Mouse (Mus musculus) kidney, embryonic 15.5 days (tissue): ENCODE data around the gene Gpr68. TPM values are rescaled to one million over a fixed set of nuclear protein-coding genes. Genes with fewer than 3 reads are reported as not detected.

Experiments
- ATAC-seq: fragments of 200-750 bp; cut with Nextera tagmentation; replicated peaks from 2 replicates; pipeline ENCODE4 v1.8.0; 2017; ENCODE audit warnings: moderate TSS enrichment; ENCODE audit not compliant: low FRiP score
- H3K27ac ChIP-seq: fragments of 300-500 bp; sonication (generic); 2 replicates; pipeline ENCODE4 v1.5.1; 2015; ENCODE audit warnings: mild to moderate bottlenecking, inconsistent platforms
- H3K27me3 ChIP-seq: fragments of 300-500 bp; sonication (generic); 2 replicates; pipeline ENCODE4 v1.6.1; 2015; ENCODE audit warnings: inconsistent platforms
- H3K36me3 ChIP-seq: fragments of 300-500 bp; sonication (generic); 2 replicates; pipeline ENCODE4 v1.6.1; 2015; ENCODE audit warnings: inconsistent platforms
- H3K4me1 ChIP-seq: fragments of 300-500 bp; sonication (generic); 2 replicates; pipeline ENCODE4 v1.6.1; 2015; ENCODE audit warnings: inconsistent platforms
- H3K4me2 ChIP-seq: fragments of 300-500 bp; sonication (generic); 2 replicates; pipeline ENCODE4 v1.6.1; 2015; ENCODE audit warnings: moderate library complexity, mild to moderate bottlenecking, inconsistent platforms
- H3K4me3 ChIP-seq: fragments of 300-500 bp; sonication (generic); replicated peaks from 2 replicates; pipeline ENCODE4 v1.5.1; 2015; ENCODE audit warnings: mild to moderate bottlenecking, inconsistent platforms
- H3K9ac ChIP-seq: fragments of 300-500 bp; sonication (generic); 2 replicates; pipeline ENCODE4 v1.6.1; 2015; ENCODE audit warnings: mild to moderate bottlenecking, inconsistent platforms
- H3K9me3 ChIP-seq: fragments of 300-500 bp; sonication (generic); replicated peaks from 2 replicates; pipeline ENCODE4 v1.6.1; 2016; ENCODE audit warnings: inconsistent platforms
- WGBS: fragments of 180-500 bp; shearing (Covaris S2); methylation state at CpG from one replicate; pipeline ENCODE4 v1.1.7; 2015; ENCODE audit warnings: mixed read lengths; 5-methylcytosine and 5-hydroxymethylcytosine counted together
- polyA plus RNA-seq: library from polyadenylated mRNA; unstranded; fragments of >200 nt; fragmentation: Nextera tagmentation; extraction: Ambion mirVana; gene quantifications from 2 replicates; pipeline ENCODE4 v1.2.1, GENCODE M21; 2015

Gene Gpr68
- 0.51 and 0.53 TPM in 2 replicates for polyA plus RNA-seq

DNA sequence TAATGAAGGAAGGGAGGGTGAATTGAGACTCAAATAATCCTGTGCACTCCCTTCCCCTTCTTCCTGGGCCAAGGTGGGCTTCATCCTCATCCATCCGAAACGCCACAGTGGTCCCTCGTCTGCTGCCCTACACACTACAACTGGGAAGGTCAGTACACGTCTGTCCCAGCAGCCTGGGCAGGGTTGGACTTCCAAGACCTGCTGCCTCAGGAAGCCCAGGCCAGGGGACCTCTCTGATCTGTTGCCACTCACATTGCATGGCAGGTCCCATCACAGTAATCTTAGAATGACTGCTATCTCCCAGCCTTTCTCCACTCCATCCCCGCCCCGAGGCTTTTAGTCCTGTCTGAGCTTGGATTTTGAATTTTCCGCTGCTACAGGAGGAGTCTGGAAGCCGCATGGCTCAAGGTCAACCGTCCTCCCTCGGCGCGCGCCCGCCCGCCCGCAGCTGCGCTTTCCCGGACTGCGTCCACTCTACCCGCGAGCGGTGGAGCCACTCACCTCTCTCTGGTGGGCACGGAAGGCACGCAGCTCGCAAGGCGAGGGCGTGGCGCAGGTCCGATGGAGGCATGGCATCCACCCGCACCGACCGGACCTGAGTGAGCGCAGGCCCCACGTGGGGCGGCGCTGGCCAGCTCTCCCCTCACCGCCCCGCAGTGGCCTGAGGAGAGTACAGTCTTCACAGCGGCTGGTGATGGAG lies at the start of gene Gpr68:
Gene Gpr68, minus strand, starts transcription at position 601 of the 700 bp plus-strand sequence.
- peaks cover 11% of the 10 kb centered on the region for H3K4me1 ChIP-seq
- peaks cover 9% of the 10 kb centered on the region for H3K36me3 ChIP-seq
- peak within 1 kb of the TSS; percentile 59 for H3K9ac ChIP-seq
- H3K27me3 ChIP-seq: peaks cover 21% of the 10 kb centered on the region
- H3K4me2 ChIP-seq: peak within 1 kb of the TSS; percentile 93
- 5% methylated on average over 39 of the region's 39 CpGs for WGBS
- peak; percentile 86 for ATAC-seq
- peak within 1 kb of the TSS; percentile 53 for H3K4me3 ChIP-seq
- H3K9me3 ChIP-seq: no peaks in the 10 kb centered on the region
- no peak within 1 kb of the TSS for H3K27ac ChIP-seq

- Histone ChIP-seq H3K4me2 (no peak overlapping the region), H3K4me1 (peaks cover 51% of the 10 kb centered on the region), H3K36me3 (peaks cover 12% of the 10 kb centered on the region), H3K4me3 (no peak overlapping the region), H3K27me3 (no peaks in the 10 kb centered on the region), H3K9me3 (no peaks in the 10 kb centered on the region), H3K27ac (no peak overlapping the region), H3K9ac (no peak overlapping the region)
- no peak for ATAC-seq
- WGBS: 73% methylated on average over 3 of the region's 3 CpGs
Observed at GRCm38 (mm10) chr12:100957257-100957656, 49.3 kb upstream of the Gpr68 start.

- peaks cover 13% of the 10 kb centered on the region for H3K36me3 ChIP-seq
- H3K9ac ChIP-seq: no peak overlapping the region
- 45% methylated on average over 4 of the region's 4 CpGs for WGBS
- ATAC-seq: no peak
- peak overlapping the region; percentile 3; the same call in 1 of the 2 replicates for H3K27ac ChIP-seq
- H3K4me2 ChIP-seq: no peak overlapping the region
- H3K4me3 ChIP-seq: no peak overlapping the region
- no peaks in the 10 kb centered on the region for H3K9me3 ChIP-seq
- peaks cover 53% of the 10 kb centered on the region for H3K4me1 ChIP-seq
- H3K27me3 ChIP-seq: no peaks in the 10 kb centered on the region
Observed at GRCm38 (mm10) chr12:100956825-100957224, 48.8 kb upstream of the Gpr68 start.

- Histone ChIP-seq H3K4me2 (no peak overlapping the region), H3K36me3 (peaks cover 19% of the 10 kb centered on the region), H3K27me3 (no peaks in the 10 kb centered on the region), H3K4me3 (no peak overlapping the region), H3K9me3 (no peaks in the 10 kb centered on the region), H3K27ac (peak overlapping the region; percentile 3; the same call in 1 of the 2 replicates), H3K9ac (no peak overlapping the region), H3K4me1 (peaks cover 53% of the 10 kb centered on the region)
- ATAC-seq: peak; percentile 52
- 71% methylated on average over 2 of the region's 2 CpGs for WGBS
Observed at GRCm38 (mm10) chr12:100956028-100956427, 48.0 kb upstream of the Gpr68 start.

DNA sequence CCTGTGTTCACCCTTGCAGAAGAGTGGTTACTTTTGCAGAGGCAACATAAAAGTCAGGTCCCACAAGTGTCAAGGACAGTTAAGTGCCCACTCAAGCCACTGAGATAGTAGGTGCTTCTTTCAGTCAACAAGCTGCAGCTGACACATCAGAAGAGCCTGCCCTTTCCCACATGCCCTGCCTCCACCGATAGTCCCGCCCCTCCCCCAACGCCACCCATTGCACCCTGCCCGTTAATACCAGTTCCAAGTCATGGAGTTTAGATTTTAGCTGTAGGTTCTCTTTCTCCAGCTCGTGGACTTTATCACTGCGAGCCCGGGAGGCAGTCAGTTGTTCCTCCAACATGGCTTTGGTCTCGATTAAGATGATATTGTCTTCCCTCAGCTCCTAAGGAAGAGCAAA lies 45.9 kb upstream of the Gpr68 start:
- H3K9me3 ChIP-seq: no peaks in the 10 kb centered on the region
- H3K4me1 ChIP-seq: peaks cover 38% of the 10 kb centered on the region
- WGBS: 78% methylated on average over 8 of the region's 8 CpGs
- no peaks in the 10 kb centered on the region for H3K27me3 ChIP-seq
- H3K27ac ChIP-seq: no peak overlapping the region
- no peak overlapping the region for H3K9ac ChIP-seq
- H3K4me3 ChIP-seq: no peak overlapping the region
- no peak overlapping the region for H3K4me2 ChIP-seq
- ATAC-seq: no peak
- peaks cover 16% of the 10 kb centered on the region for H3K36me3 ChIP-seq

GRCm38 (mm10) chr12:100952193-100952931 lies 44.4 kb upstream of the Gpr68 start:
- Histone ChIP-seq H3K9me3 (no peaks in the 10 kb centered on the region), H3K4me1 (peaks cover 23% of the 10 kb centered on the region), H3K4me3 (no peak overlapping the region), H3K27me3 (no peaks in the 10 kb centered on the region), H3K27ac (peak overlapping the region; percentile 81), H3K9ac (no peak overlapping the region), H3K36me3 (peaks cover 32% of the 10 kb centered on the region), H3K4me2 (peak overlapping the region; percentile 39)
- peak; percentile 86 for ATAC-seq
- WGBS: 36% methylated on average over 9 of the region's 9 CpGs

DNA sequence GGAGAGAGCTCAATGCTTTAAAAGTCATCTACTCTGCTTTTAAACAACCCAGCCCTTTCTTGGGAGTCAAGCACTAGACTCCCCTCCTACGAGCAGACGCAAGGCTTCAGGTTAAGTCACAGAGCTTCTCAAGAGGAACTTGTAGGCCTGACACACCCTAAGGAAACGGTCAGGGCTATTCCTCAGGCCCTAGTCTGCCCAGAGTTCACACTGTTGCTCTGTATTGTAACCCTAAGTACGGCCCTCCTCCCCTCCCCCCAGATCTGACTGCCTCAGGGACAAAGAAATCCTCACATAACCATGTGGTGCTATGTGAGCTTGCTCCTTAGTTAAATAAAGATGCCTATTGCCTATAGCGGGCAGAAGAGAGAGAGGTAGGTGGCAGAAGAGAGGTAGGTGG lies 41.1 kb upstream of the Gpr68 start:
- Histone ChIP-seq H3K9ac (no peak overlapping the region), H3K4me2 (no peak overlapping the region), H3K36me3 (peaks cover 64% of the 10 kb centered on the region), H3K4me3 (no peak overlapping the region), H3K27me3 (no peaks in the 10 kb centered on the region), H3K4me1 (peaks cover 8% of the 10 kb centered on the region), H3K27ac (no peak overlapping the region), H3K9me3 (no peaks in the 10 kb centered on the region)
- no peak for ATAC-seq
- 75% methylated on average over 5 of the region's 5 CpGs for whole genome bisulfite sequencing

- ATAC-seq: no peak
- Histone ChIP-seq H3K4me3 (no peak overlapping the region), H3K4me2 (no peak overlapping the region), H3K9ac (no peak overlapping the region), H3K4me1 (peaks cover 8% of the 10 kb centered on the region), H3K9me3 (no peaks in the 10 kb centered on the region), H3K36me3 (peaks cover 68% of the 10 kb centered on the region), H3K27me3 (no peaks in the 10 kb centered on the region), H3K27ac (no peak overlapping the region)
- WGBS: 81% methylated on average over 6 of the region's 6 CpGs
Observed at GRCm38 (mm10) chr12:100948021-100948420, 40.0 kb upstream of the Gpr68 start.

GRCm38 (mm10) chr12:100945948-100946347 lies 38.0 kb upstream of the Gpr68 start:
- Histone ChIP-seq H3K27me3 (no peaks in the 10 kb centered on the region), H3K36me3 (peaks cover 75% of the 10 kb centered on the region), H3K9me3 (no peaks in the 10 kb centered on the region), H3K4me1 (no peaks in the 10 kb centered on the region), H3K4me2 (no peak overlapping the region), H3K27ac (no peak overlapping the region), H3K4me3 (no peak overlapping the region), H3K9ac (no peak overlapping the region)
- WGBS: 82% methylated on average over 12 of the region's 12 CpGs
- no peak for ATAC-seq

GRCm38 (mm10) chr12:100945501-100945900 lies 37.5 kb upstream of the Gpr68 start:
- H3K4me3 ChIP-seq: no peak overlapping the region
- no peaks in the 10 kb centered on the region for H3K4me1 ChIP-seq
- H3K36me3 ChIP-seq: peaks cover 80% of the 10 kb centered on the region
- no peak overlapping the region for H3K9ac ChIP-seq
- WGBS: 71% methylated on average over 12 of the region's 12 CpGs
- H3K27me3 ChIP-seq: no peaks in the 10 kb centered on the region
- no peaks in the 10 kb centered on the region for H3K9me3 ChIP-seq
- ATAC-seq: 0 out of 2 replicates have a peak, but pooled peaks have one; percentile 37
- no peak overlapping the region for H3K4me2 ChIP-seq
- H3K27ac ChIP-seq: no peak overlapping the region

GRCm38 (mm10) chr12:100944921-100945336 lies 36.9 kb upstream of the Gpr68 start:
- Histone ChIP-seq H3K27ac (no peak overlapping the region), H3K27me3 (no peaks in the 10 kb centered on the region), H3K9ac (no peak overlapping the region), H3K36me3 (peaks cover 85% of the 10 kb centered on the region), H3K4me3 (no peak overlapping the region), H3K9me3 (no peaks in the 10 kb centered on the region), H3K4me2 (no peak overlapping the region), H3K4me1 (no peaks in the 10 kb centered on the region)
- WGBS: 88% methylated on average over 21 of the region's 21 CpGs
- ATAC-seq: 0 out of 2 replicates have a peak, but pooled peaks have one; percentile 27

GRCm38 (mm10) chr12:100943146-100943545 lies 35.1 kb upstream of the Gpr68 start:
- Histone ChIP-seq H3K4me1 (no peaks in the 10 kb centered on the region), H3K9ac (no peak overlapping the region), H3K27ac (no peak overlapping the region), H3K36me3 (peaks cover 88% of the 10 kb centered on the region), H3K9me3 (no peaks in the 10 kb centered on the region), H3K4me3 (no peak overlapping the region), H3K27me3 (no peaks in the 10 kb centered on the region), H3K4me2 (no peak overlapping the region)
- ATAC-seq: no peak
- WGBS: 72% methylated on average over 4 of the region's 4 CpGs
